Mouse (Mus musculus) lung, postnatal 0 days (tissue): Measurements from ENCODE around the gene 4930402F06Rik. TPM values are rescaled to one million over a fixed set of nuclear protein-coding genes. Genes with fewer than 3 reads are reported as not detected.

Source experiments
- ATAC-seq: fragments of 200-750 bp; cut with Nextera tagmentation; 2 replicates; pipeline ENCODE4 v1.8.0; 2017; ENCODE audit warnings: moderate library complexity
- DNase-seq: peaks from one replicate; pipeline ENCODE4 v3.0.0-alpha.2; 2016; ENCODE audit warnings: low spot score
- H3K27ac ChIP-seq: fragments of 300-500 bp; sonication (generic); 2 replicates; pipeline ENCODE4 v1.5.1; 2014; ENCODE audit warnings: antibody characterized with exemption, mild to moderate bottlenecking, low read length, mixed read lengths
- H3K27me3 ChIP-seq: fragments of 300-500 bp; sonication (generic); replicated peaks from 2 replicates; pipeline ENCODE4 v1.6.1; 2014; ENCODE audit warnings: low read length, mixed read lengths; ENCODE audit not compliant: insufficient read depth
- H3K36me3 ChIP-seq: fragments of 300-500 bp; sonication (generic); 2 replicates; pipeline ENCODE4 v1.6.1; 2014; ENCODE audit warnings: low read length, mixed read lengths; ENCODE audit not compliant: insufficient read depth
- H3K4me1 ChIP-seq: fragments of 300-500 bp; sonication (generic); 2 replicates; pipeline ENCODE4 v1.6.1; 2014; ENCODE audit warnings: antibody characterized with exemption, low read depth, low read length, mixed read lengths; ENCODE audit not compliant: insufficient read depth
- H3K4me2 ChIP-seq: fragments of 300-500 bp; sonication (generic); replicated peaks from 2 replicates; pipeline ENCODE4 v1.6.1; 2014; ENCODE audit warnings: low read depth, mild to moderate bottlenecking, low read length, moderate library complexity, mixed read lengths
- H3K4me3 ChIP-seq: fragments of 300-500 bp; sonication (generic); 2 replicates; pipeline ENCODE4 v1.5.1; 2014; ENCODE audit warnings: low read depth, low read length
- H3K9ac ChIP-seq: fragments of 300-500 bp; sonication (generic); replicated peaks from 2 replicates; pipeline ENCODE4 v1.6.1; 2014; ENCODE audit warnings: low read depth, mild to moderate bottlenecking
- H3K9me3 ChIP-seq: fragments of 300-500 bp; sonication (generic); 2 replicates; pipeline ENCODE4 v1.6.1; 2016; ENCODE audit warnings: low read length, mixed read lengths
- CTCF ChIP-seq: IDR thresholded peaks from 2 replicates; pipeline ENCODE4 v1.5.1; 2016; ENCODE audit warnings: antibody characterized with exemption, mild to moderate bottlenecking
- EP300 ChIP-seq: IDR thresholded peaks from 2 replicates; pipeline ENCODE4 v1.6.1; 2016; ENCODE audit warnings: antibody characterized with exemption, mild to moderate bottlenecking, control low read depth
- WGBS: fragments of 180-500 bp; shearing (Covaris S2); extraction: QIAGEN DNeasy Blood & Tissue Kit; methylation state at CpG from one replicate; pipeline ENCODE4 v1.1.7; 2014; 5-methylcytosine and 5-hydroxymethylcytosine counted together
- polyA plus RNA-seq: library from polyadenylated mRNA; unstranded; fragments of >200 nt; fragmentation: Nextera tagmentation; extraction: Ambion mirVana; gene quantifications from 2 replicates; pipeline ENCODE4 v1.2.1, GENCODE M21; 2015

The 4930402F06Rik gene
- polyA plus RNA-seq, 1 experiment from 2014 or later = not detected

DNA sequence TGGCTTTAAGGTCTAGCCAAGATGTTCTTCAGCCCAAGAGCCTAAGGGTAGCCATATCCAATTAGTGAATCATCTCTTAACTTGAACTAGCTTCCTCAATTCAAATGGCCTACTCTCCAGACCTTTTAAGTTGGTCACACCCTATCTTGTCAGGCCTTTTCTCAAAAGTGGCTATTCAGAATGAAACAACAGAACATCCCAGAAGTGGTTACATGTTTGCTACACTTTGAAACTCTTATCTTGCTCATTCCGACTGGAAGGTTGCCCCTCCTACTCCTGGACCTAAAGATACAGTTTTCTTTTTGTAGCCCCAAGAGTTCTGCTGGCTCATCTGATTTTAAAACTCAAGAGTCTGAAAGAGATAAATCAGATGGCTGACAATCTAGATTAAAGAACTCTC, 23.7 kb upstream of the 4930402F06Rik start:
- DNase-seq (no peak), ATAC-seq (no peak)
- no peak overlapping the region for H3K27ac ChIP-seq
- TF ChIP-seq EP300 (no peak), CTCF (no peak)
- no peaks in the 10 kb centered on the region for H3K4me1 ChIP-seq
- no peaks in the 10 kb centered on the region for H3K27me3 ChIP-seq
- no peak overlapping the region for H3K4me3 ChIP-seq
- H3K36me3 ChIP-seq = peaks cover 12% of the 10 kb centered on the region; the same call in 1 of the 2 replicates
- WGBS = 39% methylated on average over 1 of the region's 1 CpGs
- H3K4me2 ChIP-seq = no peak overlapping the region
- no peaks in the 10 kb centered on the region for H3K9me3 ChIP-seq
- H3K9ac ChIP-seq = no peak overlapping the region

GRCm38 (mm10) chr2:35419671-35420070, 22.7 kb upstream of the 4930402F06Rik start:
- H3K4me1 ChIP-seq = no peaks in the 10 kb centered on the region
- no peak overlapping the region for H3K27ac ChIP-seq
- H3K9me3 ChIP-seq = no peaks in the 10 kb centered on the region
- H3K27me3 ChIP-seq = no peaks in the 10 kb centered on the region
- 100% methylated on average over 2 of the region's 2 CpGs for WGBS
- no peak overlapping the region for H3K9ac ChIP-seq
- no peak for TF ChIP-seq CTCF
- no peak for TF ChIP-seq EP300
- H3K4me3 ChIP-seq = no peak overlapping the region
- no peak overlapping the region for H3K4me2 ChIP-seq
- no peak for ATAC-seq
- peaks cover 12% of the 10 kb centered on the region; the same call in 1 of the 2 replicates for H3K36me3 ChIP-seq
- DNase-seq = no peak

GRCm38 (mm10) chr2:35419243-35419642, 22.3 kb upstream of the 4930402F06Rik start:
- DNase-seq (no peak), ATAC-seq (no peak)
- Histone ChIP-seq H3K36me3 (peaks cover 12% of the 10 kb centered on the region; the same call in 1 of the 2 replicates), H3K4me1 (no peaks in the 10 kb centered on the region), H3K27me3 (no peaks in the 10 kb centered on the region), H3K27ac (no peak overlapping the region), H3K9me3 (no peaks in the 10 kb centered on the region), H3K4me3 (no peak overlapping the region), H3K9ac (no peak overlapping the region), H3K4me2 (no peak overlapping the region)
- no peak for TF ChIP-seq EP300
- TF ChIP-seq CTCF = no peak
- WGBS = 87% methylated on average over 4 of the region's 4 CpGs

- 50% methylated on average over 1 of the region's 1 CpGs for WGBS
These were observed 20.3 kb upstream of the 4930402F06Rik start for GRCm38 (mm10) chr2:35417231-35417630.

DNA sequence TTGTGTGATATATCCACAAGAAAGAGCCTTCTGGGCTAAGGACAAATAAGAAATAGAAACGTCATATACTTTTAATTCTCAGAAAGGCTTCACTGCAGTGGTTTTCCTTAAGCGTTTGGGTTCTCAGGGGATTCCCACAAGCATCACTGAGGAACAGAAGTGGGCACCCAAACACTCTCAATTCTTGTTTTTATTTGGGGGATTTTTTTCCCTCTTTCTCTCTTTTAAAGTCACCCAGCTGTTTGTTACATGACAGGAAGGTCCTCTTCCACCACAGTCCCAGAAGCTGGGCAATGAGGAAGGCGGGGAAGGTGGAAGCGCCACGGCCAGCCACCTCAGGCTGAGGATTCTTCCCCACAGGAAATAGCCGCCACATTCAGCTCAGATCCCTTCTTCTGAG, 19.5 kb upstream of the 4930402F06Rik start:
- WGBS = 71% methylated on average over 6 of the region's 6 CpGs
- Histone ChIP-seq H3K9ac (no peak overlapping the region), H3K27ac (no peak overlapping the region), H3K9me3 (no peaks in the 10 kb centered on the region), H3K27me3 (no peaks in the 10 kb centered on the region), H3K4me3 (no peak overlapping the region), H3K4me2 (no peak overlapping the region), H3K4me1 (no peaks in the 10 kb centered on the region), H3K36me3 (peaks cover 12% of the 10 kb centered on the region; the same call in 1 of the 2 replicates)
- DNase-seq (no peak), ATAC-seq (no peak)
- TF ChIP-seq EP300 = no peak
- TF ChIP-seq CTCF = no peak

More at GRCm38 (mm10) chr2:35417231-35417630, 20.3 kb upstream of the 4930402F06Rik start:
- H3K9ac ChIP-seq = no peak overlapping the region
- H3K27me3 ChIP-seq = no peaks in the 10 kb centered on the region
- no peak for TF ChIP-seq CTCF
- no peak for TF ChIP-seq EP300
- H3K36me3 ChIP-seq = peaks cover 12% of the 10 kb centered on the region; the same call in 1 of the 2 replicates
- ATAC-seq (no peak), DNase-seq (no peak)
- H3K4me3 ChIP-seq = no peak overlapping the region
- H3K9me3 ChIP-seq = no peaks in the 10 kb centered on the region
- no peaks in the 10 kb centered on the region for H3K4me1 ChIP-seq
- no peak overlapping the region for H3K4me2 ChIP-seq
- H3K27ac ChIP-seq = no peak overlapping the region

- no peaks in the 10 kb centered on the region for H3K36me3 ChIP-seq
- no peak overlapping the region for H3K9ac ChIP-seq
- H3K4me3 ChIP-seq = no peak overlapping the region
- H3K4me1 ChIP-seq = no peaks in the 10 kb centered on the region
- H3K27ac ChIP-seq = no peak overlapping the region
- TF ChIP-seq EP300 (no peak), CTCF (no peak)
- ATAC-seq (no peak), DNase-seq (no peak)
- no peak overlapping the region for H3K4me2 ChIP-seq
- no peaks in the 10 kb centered on the region for H3K9me3 ChIP-seq
- WGBS = 80% methylated on average over 3 of the region's 3 CpGs
- no peaks in the 10 kb centered on the region for H3K27me3 ChIP-seq
These were observed 15.8 kb upstream of the 4930402F06Rik start for GRCm38 (mm10) chr2:35412810-35413209.

GRCm38 (mm10) chr2:35412246-35412645, 15.3 kb upstream of the 4930402F06Rik start:
- no peak for TF ChIP-seq EP300
- no peak for TF ChIP-seq CTCF
- no peaks in the 10 kb centered on the region for H3K36me3 ChIP-seq
- no peaks in the 10 kb centered on the region for H3K4me1 ChIP-seq
- no peaks in the 10 kb centered on the region for H3K9me3 ChIP-seq
- H3K4me3 ChIP-seq = no peak overlapping the region
- no peak overlapping the region for H3K9ac ChIP-seq
- DNase-seq (no peak), ATAC-seq (no peak)
- no peak overlapping the region for H3K27ac ChIP-seq
- H3K4me2 ChIP-seq = no peak overlapping the region
- H3K27me3 ChIP-seq = no peaks in the 10 kb centered on the region
- WGBS = 75% methylated on average over 2 of the region's 2 CpGs
